Mouse (Mus musculus): ENCODE data around the gene Gdpd1. TPM values are rescaled to one million over a fixed set of nuclear protein-coding genes. Genes with fewer than 3 reads are reported as not detected.

The Gdpd1 gene
- total RNA-seq, 2 experiments from 2014 or later, result 42.0 to 46.7 TPM

GRCm38 (mm10) chr11:86994330-86994729 is 79.5 kb downstream of the Gdpd1 start:
- Histone ChIP-seq H3K4me3 (peak overlapping the region; percentile 100), H3K27ac (peak overlapping the region; percentile 97)
- no peak for TF ChIP-seq CTCF (conservative IDR thresholded peaks at IDR 0.05)
- no peak for DNase-seq (ENCODE audit: low spot score in 2 of 2)

GRCm38 (mm10) chr11:86993041-86994037 is 80.5 kb downstream of the Gdpd1 start, which contains the start of gene Ypel2:
Ypel2 (minus strand) TSS chr11:86993707.
- DNase-seq (ENCODE audit: low spot score in 2 of 2), result peak; percentile 97 to 98
- Histone ChIP-seq H3K27ac (peak within 1 kb of the TSS; percentile 97), H3K4me3 (peak within 1 kb of the TSS; percentile 100)
- TF ChIP-seq CTCF (conservative IDR thresholded peaks at IDR 0.05), result peak; percentile 41

GRCm38 (mm10) chr11:86992461-86992988 is 81.3 kb downstream of the Gdpd1 start:
- peak overlapping the region; percentile 97 for H3K27ac ChIP-seq

GRCm38 (mm10) chr11:86991241-86991640 is 82.6 kb downstream of the Gdpd1 start:
- no peak for TF ChIP-seq CTCF (conservative IDR thresholded peaks at IDR 0.05)
- Histone ChIP-seq H3K27ac (peak overlapping the region; percentile 97; the same call in 1 of the 2 replicates), H3K4me3 (peak overlapping the region; percentile 100)
- DNase-seq (ENCODE audit: low spot score in 2 of 2), result no peak

More at GRCm38 (mm10) chr11:86992461-86992988, 81.3 kb downstream of the Gdpd1 start:
- DNase-seq (ENCODE audit: low spot score in 2 of 2), result no peak
- TF ChIP-seq CTCF (conservative IDR thresholded peaks at IDR 0.05), result no peak
- peak overlapping the region; percentile 100 for H3K4me3 ChIP-seq

- H3K4me3 ChIP-seq, result peak overlapping the region; percentile 42
- H3K27ac ChIP-seq, result 0 out of 2 replicates have a peak overlapping the region, but pooled peaks have one; percentile 5
- DNase-seq (ENCODE audit: low spot score in 2 of 2), result no peak
- no peak for TF ChIP-seq CTCF (conservative IDR thresholded peaks at IDR 0.05)
Observed at GRCm38 (mm10) chr11:86990309-86990708, 83.6 kb downstream of the Gdpd1 start.

GRCm38 (mm10) chr11:86984990-86985389 is 88.9 kb downstream of the Gdpd1 start:
- TF ChIP-seq CTCF (conservative IDR thresholded peaks at IDR 0.05), result no peak
- DNase-seq (ENCODE audit: low spot score in 2 of 2), result no peak
- H3K27ac ChIP-seq, result no peak overlapping the region
- no peak overlapping the region for H3K4me3 ChIP-seq

Small RNAs within 50 kb of the gene (microRNA-seq; reads per million reads assigned to microRNA genes)
- 61.1 to 903 reads per million in 2 experiments for gene Mir301

Other genes with a start within 250 kb of the Gdpd1 start
- gene Ypel2, start 80.4 kb downstream of the Gdpd1 start, total RNA-seq (2021), result 10 to 100 TPM; 23.3 to 23.6 TPM
- 10 to 100 TPM; 16.6 to 18.2 TPM for gene Smg8, start 12.7 kb upstream of the Gdpd1 start, total RNA-seq (2021)
- under 1 TPM; 0.38 to 0.56 TPM for gene Prr11, start 34.6 kb upstream of the Gdpd1 start, total RNA-seq (2021)
- 10 to 100 TPM; 14.7 to 15.7 TPM for gene Ska2, start 35.2 kb upstream of the Gdpd1 start, total RNA-seq (2021)
- 100 to 1,000 TPM; 176 to 183 TPM for gene Trim37, start 53.0 kb upstream of the Gdpd1 start, total RNA-seq (2021)

Measured in layer of hippocampus, adult 2 months (tissue).